Mouse (Mus musculus) lung, postnatal 0 days (tissue): ENCODE measurements around the gene Mok. TPM values are rescaled to one million over a fixed set of nuclear protein-coding genes. Genes with fewer than 3 reads are reported as not detected.
"Not testable (repeated sequence)": the region's sequence is repeated elsewhere in the genome, so short reads cannot be mapped to it uniquely, and the experiment has no call there.

Source experiments
- ATAC-seq: fragments of 200-750 bp; cut with Nextera tagmentation; 2 replicates; pipeline ENCODE4 v1.8.0; 2017; ENCODE audit warnings: moderate library complexity
- DNase-seq: peaks from one replicate; pipeline ENCODE4 v3.0.0-alpha.2; 2016; ENCODE audit warnings: low spot score
- H3K27ac ChIP-seq: fragments of 300-500 bp; sonication (generic); 2 replicates; pipeline ENCODE4 v1.5.1; 2014; ENCODE audit warnings: antibody characterized with exemption, mild to moderate bottlenecking, low read length, mixed read lengths
- H3K27me3 ChIP-seq: fragments of 300-500 bp; sonication (generic); replicated peaks from 2 replicates; pipeline ENCODE4 v1.6.1; 2014; ENCODE audit warnings: low read length, mixed read lengths; ENCODE audit not compliant: insufficient read depth
- H3K36me3 ChIP-seq: fragments of 300-500 bp; sonication (generic); 2 replicates; pipeline ENCODE4 v1.6.1; 2014; ENCODE audit warnings: low read length, mixed read lengths; ENCODE audit not compliant: insufficient read depth
- H3K4me1 ChIP-seq: fragments of 300-500 bp; sonication (generic); 2 replicates; pipeline ENCODE4 v1.6.1; 2014; ENCODE audit warnings: antibody characterized with exemption, low read depth, low read length, mixed read lengths; ENCODE audit not compliant: insufficient read depth
- H3K4me2 ChIP-seq: fragments of 300-500 bp; sonication (generic); replicated peaks from 2 replicates; pipeline ENCODE4 v1.6.1; 2014; ENCODE audit warnings: low read depth, mild to moderate bottlenecking, low read length, moderate library complexity, mixed read lengths
- H3K4me3 ChIP-seq: fragments of 300-500 bp; sonication (generic); 2 replicates; pipeline ENCODE4 v1.5.1; 2014; ENCODE audit warnings: low read depth, low read length
- H3K9ac ChIP-seq: fragments of 300-500 bp; sonication (generic); replicated peaks from 2 replicates; pipeline ENCODE4 v1.6.1; 2014; ENCODE audit warnings: low read depth, mild to moderate bottlenecking
- H3K9me3 ChIP-seq: fragments of 300-500 bp; sonication (generic); 2 replicates; pipeline ENCODE4 v1.6.1; 2016; ENCODE audit warnings: low read length, mixed read lengths
- CTCF ChIP-seq: IDR thresholded peaks from 2 replicates; pipeline ENCODE4 v1.5.1; 2016; ENCODE audit warnings: antibody characterized with exemption, mild to moderate bottlenecking
- EP300 ChIP-seq: IDR thresholded peaks from 2 replicates; pipeline ENCODE4 v1.6.1; 2016; ENCODE audit warnings: antibody characterized with exemption, mild to moderate bottlenecking, control low read depth
- WGBS: fragments of 180-500 bp; shearing (Covaris S2); extraction: QIAGEN DNeasy Blood & Tissue Kit; methylation state at CpG from one replicate; pipeline ENCODE4 v1.1.7; 2014; 5-methylcytosine and 5-hydroxymethylcytosine counted together
- polyA plus RNA-seq: library from polyadenylated mRNA; unstranded; fragments of >200 nt; fragmentation: Nextera tagmentation; extraction: Ambion mirVana; gene quantifications from 2 replicates; pipeline ENCODE4 v1.2.1, GENCODE M21; 2015

Gene Mok
- polyA plus RNA-seq, 1 experiment from 2014 or later = 11.1 TPM

- no peaks in the 10 kb centered on the region for H3K4me1 ChIP-seq
Measured at GRCm38 (mm10) chr12:110861256-110861655, 20.5 kb upstream of the Mok start.

GRCm38 (mm10) chr12:110860293-110860692, 19.6 kb upstream of the Mok start:
- Histone ChIP-seq H3K27ac (no peak overlapping the region), H3K4me2 (no peak overlapping the region), H3K27me3 (no peaks in the 10 kb centered on the region), H3K36me3 (peaks cover 25% of the 10 kb centered on the region; the same call in 1 of the 2 replicates), H3K4me1 (no peaks in the 10 kb centered on the region), H3K4me3 (no peak overlapping the region), H3K9me3 (no peaks in the 10 kb centered on the region), H3K9ac (no peak overlapping the region)
- TF ChIP-seq CTCF (no peak), EP300 (no peak)
- ATAC-seq (no peak), DNase-seq (no peak)

More at GRCm38 (mm10) chr12:110861256-110861655, 20.5 kb upstream of the Mok start:
- H3K4me3 ChIP-seq = no peak overlapping the region
- H3K36me3 ChIP-seq = peaks cover 16% of the 10 kb centered on the region; the same call in 1 of the 2 replicates
- DNase-seq (no peak), ATAC-seq (no peak)
- no peak overlapping the region for H3K27ac ChIP-seq
- no peak overlapping the region for H3K9ac ChIP-seq
- no peaks in the 10 kb centered on the region for H3K9me3 ChIP-seq
- H3K27me3 ChIP-seq = no peaks in the 10 kb centered on the region
- H3K4me2 ChIP-seq = no peak overlapping the region
- TF ChIP-seq CTCF = no peak
- TF ChIP-seq EP300 = no peak
- WGBS = 48% methylated on average over 7 of the region's 7 CpGs

GRCm38 (mm10) chr12:110858681-110859080, 17.9 kb upstream of the Mok start:
- H3K9ac ChIP-seq, H3K4me3 ChIP-seq, H3K27ac ChIP-seq, ATAC-seq, H3K27me3 ChIP-seq, H3K4me2 ChIP-seq, H3K9me3 ChIP-seq, DNase-seq, H3K4me1 ChIP-seq: not testable (repeated sequence)
- 92% methylated on average over 15 of the region's 15 CpGs for WGBS
- H3K36me3 ChIP-seq = peaks cover 13% of the 10 kb centered on the region; the same call in 1 of the 2 replicates

GRCm38 (mm10) chr12:110857196-110857595, 16.5 kb upstream of the Mok start:
- no peak overlapping the region for H3K27ac ChIP-seq
- H3K4me1 ChIP-seq = no peaks in the 10 kb centered on the region
- H3K4me2 ChIP-seq = no peak overlapping the region
- no peak overlapping the region for H3K9ac ChIP-seq
- 50% methylated on average over 7 of the region's 7 CpGs for WGBS
- H3K27me3 ChIP-seq = no peaks in the 10 kb centered on the region
- no peaks in the 10 kb centered on the region for H3K9me3 ChIP-seq
- ATAC-seq = peak; percentile 62
- H3K4me3 ChIP-seq = no peak overlapping the region
- TF ChIP-seq EP300 (no peak), CTCF (no peak)
- H3K36me3 ChIP-seq = 0 out of 2 replicates have a peak, but pooled peaks cover 11% of the 10 kb centered on the region
- peak; percentile 47 for DNase-seq

GRCm38 (mm10) chr12:110854786-110855737, 14.3 kb upstream of the Mok start:
- no peak for ATAC-seq
- DNase-seq = no peak
- Histone ChIP-seq H3K27ac (no peak overlapping the region), H3K4me1 (no peaks in the 10 kb centered on the region; the same call in 1 of the 2 replicates), H3K27me3 (no peaks in the 10 kb centered on the region), H3K4me2 (no peak overlapping the region), H3K4me3 (no peak overlapping the region), H3K36me3 (0 out of 2 replicates have a peak, but pooled peaks cover 11% of the 10 kb centered on the region), H3K9ac (no peak overlapping the region), H3K9me3 (no peaks in the 10 kb centered on the region)
- TF ChIP-seq CTCF = no peak
- TF ChIP-seq EP300 = no peak
- 82% methylated on average over 32 of the region's 32 CpGs for WGBS

- TF ChIP-seq CTCF (no peak), EP300 (no peak)
- H3K36me3 ChIP-seq = 0 out of 2 replicates have a peak, but pooled peaks cover 11% of the 10 kb centered on the region
- 89% methylated on average over 1 of the region's 1 CpGs for WGBS
- H3K27me3 ChIP-seq = no peaks in the 10 kb centered on the region
- no peak overlapping the region for H3K4me3 ChIP-seq
- no peaks in the 10 kb centered on the region; the same call in 1 of the 2 replicates for H3K4me1 ChIP-seq
- no peak overlapping the region for H3K9ac ChIP-seq
- no peak overlapping the region for H3K27ac ChIP-seq
- no peak for ATAC-seq
- DNase-seq = no peak
- H3K9me3 ChIP-seq = no peaks in the 10 kb centered on the region
- H3K4me2 ChIP-seq = no peak overlapping the region
Measured at GRCm38 (mm10) chr12:110851923-110852322, 11.2 kb upstream of the Mok start.
